In the genomic region with DNA sequence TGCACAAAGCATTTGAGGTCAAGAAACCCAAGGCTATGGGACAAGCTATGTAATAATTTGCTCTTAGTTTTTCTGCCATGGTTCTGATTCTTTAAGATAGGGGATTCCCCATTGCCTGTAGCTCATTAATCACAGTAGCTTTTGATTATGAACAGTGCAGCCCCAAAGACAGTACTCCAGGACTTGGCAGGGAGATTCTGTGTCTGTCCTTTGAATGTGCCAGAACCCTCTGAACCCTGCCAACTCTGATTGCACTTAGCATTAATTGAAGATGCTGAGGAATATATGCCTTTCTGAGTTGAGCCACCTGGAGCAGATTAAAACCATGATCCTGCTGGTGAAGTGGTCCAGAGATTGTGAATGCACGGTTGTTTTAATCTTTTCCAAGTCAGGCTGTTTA, we compare ENCODE assay signal across 24 mouse cellular contexts. TPM values are rescaled to one million over a fixed set of nuclear protein-coding genes. Genes with fewer than 3 reads are reported as not detected.
DNase-seq lines count a peak whose midpoint lies in the region; ATAC-seq and TF ChIP-seq lines count a peak whose summit lies in the region.
"Had no signal": no experiment of that assay in that cellular context is flagged by ENCODE, and none has a peak within 500 bp of the region (broad histone marks: within the 10 kb centered on the region; RNA-seq: fewer than 3 reads in every experiment).

No protein-coding gene starts in this region.

- no peak for TF ChIP-seq EP300 in stomach, postnatal 0 days (optimal IDR thresholded peaks at IDR 0.05)

- DNase-seq in stomach, postnatal 0 days (ENCODE audit: low spot score) = no peak
- peak; percentile 12 for DNase-seq in limb, embryonic 10.5 days (ENCODE audit: low spot score)
- no peak for DNase-seq in ovary, postnatal 10 days (ENCODE audit: low spot score)
- DNase-seq: adrenal gland, adult 8-10 months; B cell, adult 2 months; cerebellum, adult 11 months; forebrain, postnatal 0 days; heart, postnatal 10 days; kidney, adult 11 months; kidney, postnatal 14 days; layer of hippocampus, adult 9-11 months; thymus, postnatal 4 days had no signal

- H3K9me3 ChIP-seq in hindbrain, embryonic 15.5 days = no peaks in the 10 kb centered on the region
- no peaks in the 10 kb centered on the region for H3K9me3 ChIP-seq in hindbrain, embryonic 13.5 days
- H3K9me3 ChIP-seq in stomach, embryonic 14.5 days (ENCODE audit: control insufficient read depth, low read depth, low read length) = no peaks in the 10 kb centered on the region
- no peaks in the 10 kb centered on the region for H3K9me3 ChIP-seq in stomach, postnatal 0 days (ENCODE audit: control insufficient read depth, low read length)
- H3K9me3 ChIP-seq in limb, embryonic 10.5 days (replicated peaks) = 0 out of 2 replicates have a peak, but pooled peaks cover 2% of the 10 kb centered on the region
- H3K9me3 ChIP-seq: forebrain, embryonic 10.5 days; heart, embryonic 13.5 days; limb, embryonic 13.5 days; lung, embryonic 15.5 days; midbrain, embryonic 10.5 days; midbrain, embryonic 15.5 days; neural tube, embryonic 12.5 days had no signal

- no peak overlapping the region for H3K4me2 ChIP-seq in hindbrain, embryonic 15.5 days
- H3K4me2 ChIP-seq in hindbrain, embryonic 13.5 days = no peak overlapping the region
- no peak overlapping the region for H3K4me2 ChIP-seq in stomach, embryonic 14.5 days (replicated peaks; ENCODE audit: low read depth, low read length)
- H3K4me2 ChIP-seq in stomach, postnatal 0 days (replicated peaks; ENCODE audit: low read depth) = no peak overlapping the region
- H3K4me2 ChIP-seq: heart, embryonic 13.5 days; limb, embryonic 13.5 days; liver, embryonic 11.5 days; lung, embryonic 15.5 days; midbrain, embryonic 15.5 days; neural tube, embryonic 12.5 days had no signal

- H3K9ac ChIP-seq in hindbrain, embryonic 15.5 days = no peak overlapping the region
- no peak overlapping the region for H3K9ac ChIP-seq in hindbrain, embryonic 13.5 days
- no peak overlapping the region for H3K9ac ChIP-seq in stomach, embryonic 14.5 days (replicated peaks; ENCODE audit: low read depth, low read length)
- no peak overlapping the region for H3K9ac ChIP-seq in stomach, postnatal 0 days (ENCODE audit: low read length)
- H3K9ac ChIP-seq: forebrain, postnatal 0 days; heart, embryonic 13.5 days; limb, embryonic 13.5 days; lung, embryonic 15.5 days; midbrain, embryonic 15.5 days; neural tube, embryonic 12.5 days had no signal

- no peaks in the 10 kb centered on the region for H3K4me1 ChIP-seq in hindbrain, embryonic 15.5 days (replicated peaks)
- H3K4me1 ChIP-seq in hindbrain, embryonic 13.5 days (replicated peaks) = no peaks in the 10 kb centered on the region
- H3K4me1 ChIP-seq in stomach, embryonic 14.5 days (ENCODE audit: control insufficient read depth, insufficient read depth, low read length) = no peaks in the 10 kb centered on the region
- H3K4me1 ChIP-seq in stomach, postnatal 0 days (replicated peaks; ENCODE audit: control insufficient read depth, insufficient read depth) = no peaks in the 10 kb centered on the region
- 0 out of 2 replicates have a peak, but pooled peaks cover 2% of the 10 kb centered on the region for H3K4me1 ChIP-seq in limb, embryonic 10.5 days
- H3K4me1 ChIP-seq: heart, embryonic 13.5 days; limb, embryonic 13.5 days; lung, embryonic 15.5 days; midbrain, embryonic 15.5 days; neural tube, embryonic 12.5 days had no signal

- peak; percentile 42; the same call in 1 of the 2 replicates for ATAC-seq in hindbrain, embryonic 15.5 days (ENCODE audit: low FRiP score, low read depth)
- no peak for ATAC-seq in hindbrain, embryonic 13.5 days (ENCODE audit: low FRiP score)
- ATAC-seq in stomach, embryonic 14.5 days (ENCODE audit: insufficient number of reproducible peaks, insufficient read depth, low FRiP score, low read depth) = 0 out of 2 replicates have a peak, but pooled peaks have one; percentile 65
- ATAC-seq in stomach, postnatal 0 days (ENCODE audit: low FRiP score, low TSS enrichment) = no peak
- ATAC-seq: forebrain, postnatal 0 days; midbrain, embryonic 15.5 days had no signal

- H3K4me3 ChIP-seq in hindbrain, embryonic 15.5 days = no peak overlapping the region
- H3K4me3 ChIP-seq in hindbrain, embryonic 13.5 days = no peak overlapping the region
- no peak overlapping the region for H3K4me3 ChIP-seq in stomach, embryonic 14.5 days (ENCODE audit: low read depth, low read length)
- H3K4me3 ChIP-seq in stomach, postnatal 0 days (ENCODE audit: low read depth, low read length) = no peak overlapping the region
- no peak overlapping the region for H3K4me3 ChIP-seq in limb, embryonic 10.5 days
- H3K4me3 ChIP-seq: forebrain, embryonic 10.5 days; heart, embryonic 13.5 days; limb, embryonic 13.5 days; lung, embryonic 15.5 days; midbrain, embryonic 10.5 days; midbrain, embryonic 15.5 days; myocyte; neural tube, embryonic 12.5 days had no signal

- no peak overlapping the region for H3K27ac ChIP-seq in hindbrain, embryonic 15.5 days (replicated peaks)
- no peak overlapping the region for H3K27ac ChIP-seq in hindbrain, embryonic 13.5 days
- H3K27ac ChIP-seq in stomach, embryonic 14.5 days (ENCODE audit: low read length) = no peak overlapping the region
- H3K27ac ChIP-seq in stomach, postnatal 0 days (replicated peaks) = no peak overlapping the region
- no peak overlapping the region for H3K27ac ChIP-seq in limb, embryonic 10.5 days
- H3K27ac ChIP-seq: forebrain, embryonic 10.5 days; heart, embryonic 13.5 days; limb, embryonic 13.5 days; lung, embryonic 15.5 days; midbrain, embryonic 10.5 days; midbrain, embryonic 15.5 days; neural tube, embryonic 12.5 days had no signal

- no peak for TF ChIP-seq CTCF in stomach, postnatal 0 days (IDR thresholded peaks at IDR 0.05; ENCODE audit: low read depth)

- no peaks in the 10 kb centered on the region for H3K36me3 ChIP-seq in hindbrain, embryonic 15.5 days
- no peaks in the 10 kb centered on the region for H3K36me3 ChIP-seq in hindbrain, embryonic 13.5 days
- H3K36me3 ChIP-seq in stomach, embryonic 14.5 days (ENCODE audit: control insufficient read depth, insufficient read depth, low read length) = no peaks in the 10 kb centered on the region
- H3K36me3 ChIP-seq in stomach, postnatal 0 days (ENCODE audit: control insufficient read depth, insufficient read depth, low read length) = no peaks in the 10 kb centered on the region
- H3K36me3 ChIP-seq in limb, embryonic 10.5 days = no peaks in the 10 kb centered on the region
- H3K36me3 ChIP-seq: forebrain, embryonic 10.5 days; heart, embryonic 13.5 days; limb, embryonic 13.5 days; lung, embryonic 15.5 days; midbrain, embryonic 10.5 days; midbrain, embryonic 15.5 days; neural tube, embryonic 12.5 days had no signal

- 77% methylated on average over 1 of the region's 1 CpGs for WGBS in hindbrain, embryonic 15.5 days
- 86% methylated on average over 1 of the region's 1 CpGs for WGBS in hindbrain, embryonic 13.5 days
- WGBS in stomach, embryonic 14.5 days = 34% methylated on average over 1 of the region's 1 CpGs
- WGBS in stomach, postnatal 0 days = 56% methylated on average over 1 of the region's 1 CpGs
- 80% methylated on average over 1 of the region's 1 CpGs for WGBS in limb, embryonic 10.5 days

- H3K27me3 ChIP-seq in hindbrain, embryonic 15.5 days = no peaks in the 10 kb centered on the region
- H3K27me3 ChIP-seq in hindbrain, embryonic 13.5 days = no peaks in the 10 kb centered on the region
- no peaks in the 10 kb centered on the region for H3K27me3 ChIP-seq in stomach, embryonic 14.5 days (ENCODE audit: control insufficient read depth, insufficient read depth, low read length)
- H3K27me3 ChIP-seq in stomach, postnatal 0 days (ENCODE audit: control insufficient read depth, insufficient read depth, low read length) = no peaks in the 10 kb centered on the region
- no peaks in the 10 kb centered on the region for H3K27me3 ChIP-seq in limb, embryonic 10.5 days (ENCODE audit: low read depth, poor library complexity, severe bottlenecking)
- H3K27me3 ChIP-seq: heart, embryonic 13.5 days; limb, embryonic 13.5 days; lung, embryonic 15.5 days; midbrain, embryonic 15.5 days; neural tube, embryonic 12.5 days had no signal

RNA-seq across cellular contexts. Expression of gene Msrb2, which starts 8.4 kb away (rescaled TPM):
- 9.6 and 11.5 TPM in 2 replicates for polyA plus RNA-seq in hindbrain, embryonic 15.5 days (2015; fragmentation: Nextera tagmentation; extraction: Ambion mirVana)
- polyA plus RNA-seq in hindbrain, embryonic 13.5 days (2015; fragmentation: Nextera tagmentation; extraction: Ambion mirVana) = 10.4 and 10.8 TPM in 2 replicates
- polyA plus RNA-seq in stomach, embryonic 14.5 days (2014; fragmentation: Nextera tagmentation; extraction: Ambion mirVana) = 22.7 and 27.1 TPM in 2 replicates
- 12.1 and 12.4 TPM in 2 replicates for polyA plus RNA-seq in stomach, postnatal 0 days (2015; fragmentation: Nextera tagmentation; extraction: Ambion mirVana)
- 19.8 and 21.8 TPM in 2 replicates for polyA plus RNA-seq in limb, embryonic 10.5 days (2016; fragmentation: Nextera tagmentation; extraction: Ambion mirVana)

Comparison
In these comparisons a context has a peak if more than half of its experiments do, and no peak if none do; other contexts are left out.
1. ATAC-seq: peak in hindbrain, embryonic 15.5 days (single experiment) and stomach, embryonic 14.5 days (single experiment); none in hindbrain, embryonic 13.5 days (single experiment) and stomach, postnatal 0 days (single experiment).